Mouse (Mus musculus) small intestine, adult 2 months (tissue): ENCODE results near the gene Phtf2.

Experiments
- CTCF ChIP-seq: fragments of 200-500 bp; IDR thresholded peaks from 2 replicates; pipeline ENCODE4 v1.5.1; 2012; ENCODE audit warnings: low read depth, mild to moderate bottlenecking, control low read depth, inconsistent platforms, low read length, moderate library complexity, mixed read lengths; ENCODE audit not compliant: insufficient replicate concordance, insufficient read length; ENCODE audit errors: extremely low read depth
- POLR2A ChIP-seq: fragments of 200-500 bp; IDR thresholded peaks from 2 replicates; pipeline ENCODE4 v1.6.1; 2012; ENCODE audit warnings: low read depth, mild to moderate bottlenecking, control low read depth, inconsistent platforms, low read length, moderate library complexity

GRCm38 (mm10) chr5:20904647-20905046, 22.7 kb upstream of the Phtf2 start:
- no peak for TF ChIP-seq POLR2A
- TF ChIP-seq CTCF = no peak
